Mouse (Mus musculus) skeletal muscle tissue, postnatal 0 days (tissue): ENCODE measurements around the gene Gm14412. TPM values are rescaled to one million over a fixed set of nuclear protein-coding genes. Genes with fewer than 3 reads are reported as not detected.

Source experiments
- polyA plus RNA-seq: library from polyadenylated mRNA; unstranded; fragments of >200 nt; fragmentation: Nextera tagmentation; extraction: Ambion mirVana; gene quantifications from 2 replicates; pipeline ENCODE4 v1.2.1, GENCODE M21; 2015

The Gm14412 gene
- polyA plus RNA-seq: 0.09 TPM in 2 replicates

DNA sequence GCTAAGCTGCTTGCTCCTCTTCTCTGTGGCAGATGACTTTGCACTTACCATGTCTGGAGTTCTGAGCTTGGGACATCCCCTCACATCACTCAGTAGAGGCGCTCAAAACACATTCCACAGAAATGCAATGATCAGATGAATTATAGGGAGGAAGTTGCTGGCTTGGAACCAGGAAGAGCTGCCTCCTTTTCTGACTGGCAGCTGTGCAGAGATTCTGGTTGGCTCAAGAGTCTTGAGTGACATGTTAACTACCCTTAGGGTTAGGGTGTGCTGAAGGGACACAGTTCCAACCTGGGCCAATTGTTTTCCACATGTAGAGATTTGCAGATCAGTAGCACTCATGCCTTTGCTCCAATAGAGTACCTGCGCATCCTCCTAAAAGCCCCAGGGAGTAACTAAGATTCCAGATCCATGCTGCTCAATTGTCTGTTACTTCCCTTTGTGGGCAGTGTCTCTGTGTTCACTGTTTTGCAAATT is at the start of gene Gm14412:
TSS of gene Gm14412 (minus strand) at position 51 of the 477 bp plus-strand sequence.

DNA sequence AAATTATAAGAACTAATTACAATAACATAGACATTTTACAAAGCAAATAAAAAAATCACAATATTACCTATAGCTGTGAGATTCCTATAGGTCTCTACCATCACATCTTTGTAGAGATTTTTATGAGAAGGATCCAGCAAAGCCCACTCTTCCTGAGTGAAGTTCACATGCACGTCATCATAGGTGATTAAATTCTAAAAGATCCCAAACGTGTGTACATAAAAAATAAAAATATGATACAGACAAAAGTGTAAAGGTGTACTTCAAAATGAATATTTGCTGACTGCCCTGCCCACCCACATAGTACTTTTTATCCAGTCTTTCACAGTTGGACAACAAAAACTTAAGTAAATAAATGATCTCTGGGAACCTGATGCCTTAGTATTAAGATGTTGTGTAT is 57.2 kb downstream of the Gm14412 start, which contains the start of gene Gm14409:
TSS of gene Gm14409 (minus strand) at position 101 of the 400 bp plus-strand sequence.

Other genes with a start within 250 kb of the Gm14412 start
- gene Gm14401, start 250.0 kb downstream of the Gm14412 start, polyA plus RNA-seq: not detected in 2 replicates
- 11.7 and 15.7 TPM in 2 replicates for gene Gm14410, start 117.9 kb downstream of the Gm14412 start, polyA plus RNA-seq
- not detected in 2 replicates for gene Gm14409, start 57.3 kb downstream of the Gm14412 start, polyA plus RNA-seq
- 1.8 and 2.7 TPM in 2 replicates for gene Gm14418, start 74.0 kb upstream of the Gm14412 start, polyA plus RNA-seq
- gene Zfp970, start 140.4 kb upstream of the Gm14412 start, polyA plus RNA-seq: 6.1 and 9.0 TPM in 2 replicates
- 3.3 and 3.5 TPM in 2 replicates for gene Gm14403, start 173.9 kb upstream of the Gm14412 start, polyA plus RNA-seq